Comparison of ENCODE assay signal across 8 mouse cellular contexts in the genomic region with DNA sequence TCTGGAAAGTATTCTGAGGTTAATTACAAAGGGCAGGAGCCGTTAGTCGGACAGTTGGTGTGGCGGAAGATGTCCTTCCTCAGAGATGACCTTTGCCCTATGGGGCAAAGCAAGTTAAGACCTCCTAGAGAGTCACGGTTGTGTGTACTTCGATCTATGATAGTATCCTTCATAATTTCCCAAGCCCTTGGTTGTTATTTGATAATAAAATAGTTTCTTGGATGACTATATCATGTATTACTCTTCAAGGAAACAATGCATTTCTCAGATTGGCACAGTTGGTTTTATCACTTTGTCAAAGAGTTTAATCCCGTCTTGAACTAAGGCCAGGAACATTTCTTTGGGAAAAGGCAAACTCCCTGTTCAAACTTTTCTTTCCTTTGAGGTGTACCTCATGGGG. TPM values are rescaled to one million over a fixed set of nuclear protein-coding genes. Genes with fewer than 3 reads are reported as not detected.
DNase-seq lines count a peak whose midpoint lies in the region; ATAC-seq and TF ChIP-seq lines count a peak whose summit lies in the region.

A gene (minus strand): TSS at position 101 of the 400 bp plus-strand sequence.

- 59% methylated on average over 6 of the region's 6 CpGs for WGBS in liver, embryonic 11.5 days
- 56% methylated on average over 6 of the region's 6 CpGs for WGBS in stomach, embryonic 16.5 days

- peak within 1 kb of the TSS; percentile 84 for H3K4me2 ChIP-seq in liver, embryonic 11.5 days
- H3K4me2 ChIP-seq in stomach, embryonic 16.5 days (ENCODE audit: low read depth, low read length), result peak within 1 kb of the TSS; percentile 72

- no peak for DNase-seq in layer of hippocampus, adult 2 months (ENCODE audit: low spot score in 2 of 2)
- DNase-seq in layer of hippocampus, adult 11-12 months (ENCODE audit: low spot score), result no peak
- no peak for DNase-seq in adrenal gland, postnatal 36 days
- DNase-seq in liver, embryonic 11.5 days (ENCODE audit: low spot score), result no peak
- no peak for DNase-seq in frontal cortex, postnatal 25 days (ENCODE audit: low spot score in 2 of 2)
- no peak for DNase-seq in ovary, adult 18-20 months (ENCODE audit: low spot score)

- no peak for ATAC-seq in hematopoietic stem cell, adult 5-6 weeks (replicated peaks in 1 of 2; ENCODE audit: insufficient read depth in 1 of 2, low FRiP score in 2 of 2, low TSS enrichment in 1 of 2, low read depth in 1 of 2, poor library complexity in 2 of 2, severe bottlenecking in 2 of 2)
- ATAC-seq in liver, embryonic 11.5 days (replicated peaks; ENCODE audit: low FRiP score), result no peak
- no peak for ATAC-seq in stomach, embryonic 16.5 days (ENCODE audit: insufficient read depth, low FRiP score)

- H3K9me3 ChIP-seq in liver, embryonic 11.5 days (ENCODE audit: control insufficient read depth, low read length), result no peaks in the 10 kb centered on the region
- H3K9me3 ChIP-seq in stomach, embryonic 16.5 days (replicated peaks; ENCODE audit: control insufficient read depth, low read length), result no peaks in the 10 kb centered on the region

- H3K27me3 ChIP-seq in liver, embryonic 11.5 days (replicated peaks; ENCODE audit: control insufficient read depth, insufficient read depth, low read length), result no peaks in the 10 kb centered on the region
- H3K27me3 ChIP-seq in stomach, embryonic 16.5 days (ENCODE audit: control insufficient read depth, insufficient read depth, low read length), result no peaks in the 10 kb centered on the region

- peak within 1 kb of the TSS; percentile 34 for H3K27ac ChIP-seq in layer of hippocampus, adult 2 months
- H3K27ac ChIP-seq in liver, embryonic 11.5 days (ENCODE audit: low read depth, low read length), result peak within 1 kb of the TSS; percentile 23; the same call in 1 of the 2 replicates
- H3K27ac ChIP-seq in stomach, embryonic 16.5 days (ENCODE audit: low read length), result peak within 1 kb of the TSS; percentile 67; the same call in 1 of the 2 replicates

- peaks cover 8% of the 10 kb centered on the region for H3K4me1 ChIP-seq in liver, embryonic 11.5 days (replicated peaks; ENCODE audit: control insufficient read depth, insufficient read depth, low read length)
- H3K4me1 ChIP-seq in stomach, embryonic 16.5 days (ENCODE audit: control insufficient read depth, insufficient read depth, low read length), result peaks cover 4% of the 10 kb centered on the region

- peak within 1 kb of the TSS; percentile 83 for H3K4me3 ChIP-seq in layer of hippocampus, adult 2 months
- H3K4me3 ChIP-seq in liver, embryonic 11.5 days (ENCODE audit: low read depth, low read length), result peak within 1 kb of the TSS; percentile 72
- peak within 1 kb of the TSS; percentile 70 for H3K4me3 ChIP-seq in stomach, embryonic 16.5 days (replicated peaks; ENCODE audit: low read length)

- no peak for TF ChIP-seq CTCF in layer of hippocampus, adult 2 months (conservative IDR thresholded peaks at IDR 0.05)

- H3K36me3 ChIP-seq in liver, embryonic 11.5 days (ENCODE audit: control insufficient read depth, insufficient read depth, low read length), result peaks cover 8% of the 10 kb centered on the region
- H3K36me3 ChIP-seq in stomach, embryonic 16.5 days (ENCODE audit: control insufficient read depth, insufficient read depth, low read length), result peaks cover 8% of the 10 kb centered on the region; the same call in 1 of the 2 replicates

- H3K9ac ChIP-seq in liver, embryonic 11.5 days (ENCODE audit: low read depth, low read length), result peak within 1 kb of the TSS; percentile 76
- peak within 1 kb of the TSS; percentile 76 for H3K9ac ChIP-seq in stomach, embryonic 16.5 days (ENCODE audit: low read length)

RNA-seq across cellular contexts. Expression of the gene that starts here (rescaled TPM):
- total RNA-seq in layer of hippocampus, adult 2 months (2021), result 10 to 100 TPM; 17.0 to 20.5 TPM
- 10 to 100 TPM; 18.5 to 28.2 TPM for total RNA-seq in adrenal gland, postnatal 36 days (2021)
- total RNA-seq in hematopoietic stem cell, adult 5-6 weeks (2017), result 26.4 and 33.0 TPM in 2 replicates
- polyA plus RNA-seq in liver, embryonic 11.5 days (2014; fragmentation: Nextera tagmentation; extraction: Ambion mirVana), result 28.6 and 32.8 TPM in 2 replicates
- 30.1 and 33.4 TPM in 2 replicates for polyA plus RNA-seq in stomach, embryonic 16.5 days (2015; fragmentation: Nextera tagmentation; extraction: Ambion mirVana)
